Mouse (Mus musculus) CD4-positive naive resting alpha-beta T cell, adult 57 days (primary cell): ENCODE measurements around the gene Tmtc4. TPM values are rescaled to one million over a fixed set of nuclear protein-coding genes. Genes with fewer than 3 reads are reported as not detected.

ENCODE experiments used
- total RNA-seq: library from RNA; stranded (reverse); gene quantifications from one replicate; pipeline ENCODE4 v1.2.4, GENCODE M21; 2023

Tmtc4 gene
- 13.8 TPM for total RNA-seq

GRCm38 (mm10) chr14:122983226-122984215 lies at the start of gene Tmtc4:
Gene Tmtc4 (minus strand): TSS chr14:122984035.

GRCm38 (mm10) chr14:122913657-122914056 lies 70.2 kb downstream of the Tmtc4 start, which contains the start of gene Ggact:
Gene Ggact (minus strand): TSS chr14:122913757.

Other genes with a start within 250 kb of the Tmtc4 start
- 38.2 TPM for gene Ggact, start 70.3 kb downstream of the Tmtc4 start, total RNA-seq